Mouse (Mus musculus) hindbrain, embryonic 16.5 days (tissue): ENCODE results near the gene Coro7. TPM values are rescaled to one million over a fixed set of nuclear protein-coding genes. Genes with fewer than 3 reads are reported as not detected.
"Not testable (repeated sequence)": the region's sequence is repeated elsewhere in the genome, so short reads cannot be mapped to it uniquely, and the experiment has no call there.

Source experiments
- ATAC-seq: fragments of 200-750 bp; cut with Nextera tagmentation; 2 replicates; pipeline ENCODE4 v1.8.0; 2017; ENCODE audit warnings: moderate TSS enrichment, moderate library complexity
- H3K27ac ChIP-seq: fragments of 300-500 bp; sonication (generic); 2 replicates; pipeline ENCODE4 v1.5.1; 2014; ENCODE audit warnings: low read depth, mild to moderate bottlenecking, control low read depth, low read length, moderate library complexity
- H3K27me3 ChIP-seq: fragments of 300-500 bp; sonication (generic); replicated peaks from 2 replicates; pipeline ENCODE4 v1.6.1; 2014; ENCODE audit warnings: low read length; ENCODE audit not compliant: control insufficient read depth, insufficient read depth
- H3K36me3 ChIP-seq: fragments of 300-500 bp; sonication (generic); 2 replicates; pipeline ENCODE4 v1.6.1; 2014; ENCODE audit warnings: mild to moderate bottlenecking, low read length, moderate library complexity, mixed read lengths; ENCODE audit not compliant: control insufficient read depth, insufficient read depth
- H3K4me1 ChIP-seq: fragments of 300-500 bp; sonication (generic); 2 replicates; pipeline ENCODE4 v1.6.1; 2014; ENCODE audit warnings: low read depth, low read length; ENCODE audit not compliant: control insufficient read depth, insufficient read depth
- H3K4me2 ChIP-seq: fragments of 300-500 bp; sonication (generic); 2 replicates; pipeline ENCODE4 v1.6.1; 2014; ENCODE audit warnings: mild to moderate bottlenecking, low read length, control low read depth, moderate library complexity
- H3K4me3 ChIP-seq: fragments of 300-500 bp; sonication (generic); 2 replicates; pipeline ENCODE4 v1.5.1; 2014; ENCODE audit warnings: mild to moderate bottlenecking, low read length, control low read depth, moderate library complexity
- H3K9ac ChIP-seq: fragments of 300-500 bp; sonication (generic); 2 replicates; pipeline ENCODE4 v1.6.1; 2014; ENCODE audit warnings: low read depth, mild to moderate bottlenecking, control low read depth, low read length, moderate library complexity
- H3K9me3 ChIP-seq: fragments of 300-500 bp; sonication (generic); 2 replicates; pipeline ENCODE4 v1.6.1; 2014; ENCODE audit warnings: mild to moderate bottlenecking, low read length, moderate library complexity; ENCODE audit not compliant: control insufficient read depth
- WGBS: fragments of 180-500 bp; shearing (Covaris S2); extraction: QIAGEN DNeasy Blood & Tissue Kit; methylation state at CpG from one replicate; pipeline ENCODE4 v1.1.7; 2014; 5-methylcytosine and 5-hydroxymethylcytosine counted together
- polyA plus RNA-seq: library from polyadenylated mRNA; unstranded; fragments of >200 nt; fragmentation: Nextera tagmentation; extraction: Ambion mirVana; gene quantifications from 2 replicates; pipeline ENCODE4 v1.2.1, GENCODE M21; 2015

The Coro7 gene
- polyA plus RNA-seq, 1 experiment from 2014 or later: 32.1 TPM

- no peak for ATAC-seq
- Histone ChIP-seq H3K27ac (peak overlapping the region; percentile 34; the same call in 1 of the 2 replicates), H3K4me1 (peaks cover 15% of the 10 kb centered on the region), H3K4me3 (no peak overlapping the region), H3K36me3 (peaks cover 4% of the 10 kb centered on the region; the same call in 1 of the 2 replicates), H3K27me3 (no peaks in the 10 kb centered on the region), H3K9ac (no peak overlapping the region; the same call in 1 of the 2 replicates), H3K4me2 (no peak overlapping the region), H3K9me3 (no peaks in the 10 kb centered on the region)
- WGBS: 50% methylated on average over 5 of the region's 5 CpGs
Observed at GRCm38 (mm10) chr16:4587516-4588210, 91.9 kb downstream of the Coro7 start.

- Histone ChIP-seq H3K36me3 (peaks cover 4% of the 10 kb centered on the region; the same call in 1 of the 2 replicates), H3K9me3 (no peaks in the 10 kb centered on the region), H3K4me2 (peak overlapping the region; percentile 67), H3K27me3 (no peaks in the 10 kb centered on the region), H3K9ac (peak overlapping the region; percentile 69), H3K4me3 (peak overlapping the region; percentile 44), H3K4me1 (peaks cover 8% of the 10 kb centered on the region; the same call in 1 of the 2 replicates), H3K27ac (peak overlapping the region; percentile 31)
- ATAC-seq: peak; percentile 98
- under 1% methylated on average over 37 of the region's 43 CpGs for WGBS
Observed at GRCm38 (mm10) chr16:4586531-4587123, 93.0 kb downstream of the Coro7 start.

GRCm38 (mm10) chr16:4585642-4586530 lies 93.7 kb downstream of the Coro7 start:
- H3K27me3 ChIP-seq: no peaks in the 10 kb centered on the region
- WGBS: 11% methylated on average over 14 of the region's 14 CpGs

GRCm38 (mm10) chr16:4584438-4584837 lies 95.1 kb downstream of the Coro7 start:
- ATAC-seq: no peak
- no peak overlapping the region for H3K4me2 ChIP-seq
- H3K9me3 ChIP-seq: no peaks in the 10 kb centered on the region
- no peak overlapping the region for H3K9ac ChIP-seq
- H3K4me1 ChIP-seq: peaks cover 8% of the 10 kb centered on the region; the same call in 1 of the 2 replicates
- H3K27me3 ChIP-seq: no peaks in the 10 kb centered on the region
- WGBS: 88% methylated on average over 5 of the region's 5 CpGs
- H3K4me3 ChIP-seq: no peak overlapping the region
- H3K36me3 ChIP-seq: no peaks in the 10 kb centered on the region
- H3K27ac ChIP-seq: no peak overlapping the region

More at GRCm38 (mm10) chr16:4585642-4586530, 93.7 kb downstream of the Coro7 start:
- H3K4me2 ChIP-seq: peak overlapping the region; percentile 67
- H3K9ac ChIP-seq: peak overlapping the region; percentile 69
- no peaks in the 10 kb centered on the region for H3K9me3 ChIP-seq
- peak; percentile 43 for ATAC-seq
- H3K36me3 ChIP-seq: peaks cover 4% of the 10 kb centered on the region; the same call in 1 of the 2 replicates
- peak overlapping the region; percentile 31 for H3K27ac ChIP-seq
- H3K4me1 ChIP-seq: peaks cover 8% of the 10 kb centered on the region; the same call in 1 of the 2 replicates
- H3K4me3 ChIP-seq: peak overlapping the region; percentile 44

GRCm38 (mm10) chr16:4583807-4584206 lies 95.8 kb downstream of the Coro7 start:
- no peak for ATAC-seq
- Histone ChIP-seq H3K27ac (no peak overlapping the region), H3K9ac (no peak overlapping the region), H3K4me2 (no peak overlapping the region), H3K9me3 (no peaks in the 10 kb centered on the region), H3K27me3 (no peaks in the 10 kb centered on the region), H3K4me3 (no peak overlapping the region), H3K36me3 (no peaks in the 10 kb centered on the region), H3K4me1 (peaks cover 8% of the 10 kb centered on the region; the same call in 1 of the 2 replicates)
- WGBS: 83% methylated on average over 3 of the region's 3 CpGs

- not testable (repeated sequence) for ATAC-seq, H3K27me3 ChIP-seq, H3K4me1 ChIP-seq, H3K27ac ChIP-seq, H3K4me3 ChIP-seq, H3K9ac ChIP-seq, H3K4me2 ChIP-seq, H3K9me3 ChIP-seq, H3K36me3 ChIP-seq
- WGBS: over 99% methylated on average over 4 of the region's 4 CpGs
Observed at GRCm38 (mm10) chr16:4581179-4581578, 98.4 kb downstream of the Coro7 start.

- Histone ChIP-seq H3K27ac (no peak overlapping the region), H3K9me3 (no peaks in the 10 kb centered on the region), H3K4me2 (no peak overlapping the region), H3K36me3 (no peaks in the 10 kb centered on the region), H3K4me1 (no peaks in the 10 kb centered on the region), H3K9ac (no peak overlapping the region), H3K27me3 (no peaks in the 10 kb centered on the region), H3K4me3 (no peak overlapping the region)
- WGBS: 72% methylated on average over 7 of the region's 7 CpGs
- no peak for ATAC-seq
Observed at GRCm38 (mm10) chr16:4578630-4579029, 100.9 kb downstream of the Coro7 start.

GRCm38 (mm10) chr16:4576873-4577272 lies 102.7 kb downstream of the Coro7 start:
- 50% methylated on average over 2 of the region's 2 CpGs for WGBS
- H3K4me2 ChIP-seq: no peak overlapping the region

More at GRCm38 (mm10) chr16:4576873-4577272, 102.7 kb downstream of the Coro7 start:
- H3K27me3 ChIP-seq: no peaks in the 10 kb centered on the region
- H3K36me3 ChIP-seq: no peaks in the 10 kb centered on the region
- ATAC-seq: no peak
- H3K9me3 ChIP-seq: no peaks in the 10 kb centered on the region
- no peak overlapping the region for H3K27ac ChIP-seq
- no peaks in the 10 kb centered on the region for H3K4me1 ChIP-seq
- H3K9ac ChIP-seq: no peak overlapping the region
- no peak overlapping the region for H3K4me3 ChIP-seq
